Mouse (Mus musculus) spleen, adult 2 months (tissue): ENCODE results near the gene Cfb.
"Not testable (repeated sequence)": the region's sequence is repeated elsewhere in the genome, so short reads cannot be mapped to it uniquely, and the experiment has no call there.

Experiments used
- CTCF ChIP-seq: fragments of 200-500 bp; IDR thresholded peaks from 2 replicates; pipeline ENCODE4 v1.5.1; 2011; ENCODE audit warnings: mild to moderate bottlenecking, inconsistent platforms; ENCODE audit not compliant: insufficient read depth, insufficient read length, insufficient replicate concordance; ENCODE audit errors: extremely low read depth
- POLR2A ChIP-seq: fragments of 200-500 bp; IDR thresholded peaks from 2 replicates; pipeline ENCODE4 v1.6.1; 2011; ENCODE audit warnings: low read depth, low read length, inconsistent platforms

- TF ChIP-seq CTCF, POLR2A: not testable (repeated sequence)
These were observed 39.6 kb upstream of the Cfb start for GRCm38 (mm10) chr17:34901948-34902347.
